8 mouse cellular contexts compared by ENCODE assay signal in genomic region chr10:80901409-80902272, GRCm38 (mm10). TPM values are rescaled to one million over a fixed set of nuclear protein-coding genes. Genes with fewer than 3 reads are reported as not detected.
A peak's percentile ranks its signal among the peaks of the same experiment; 100 is the strongest.
DNase-seq lines count a peak whose midpoint lies in the region; ATAC-seq and TF ChIP-seq lines count a peak whose summit lies in the region.

No protein-coding gene starts in this region.

- H3K4me2 ChIP-seq in lung, embryonic 14.5 days = peak overlapping the region; percentile 45
- H3K4me2 ChIP-seq in forebrain, embryonic 12.5 days = peak overlapping the region; percentile 25
- peak overlapping the region; percentile 31 for H3K4me2 ChIP-seq in kidney, embryonic 14.5 days (replicated peaks; ENCODE audit: low read depth, low read length)
- H3K4me2 ChIP-seq in neural tube, embryonic 12.5 days (replicated peaks) = peak overlapping the region; percentile 42

- H3K4me3 ChIP-seq in lung, embryonic 14.5 days (ENCODE audit: low read depth, low read length) = no peak overlapping the region
- peak overlapping the region; percentile 84 for H3K4me3 ChIP-seq in forebrain, embryonic 12.5 days (replicated peaks)
- H3K4me3 ChIP-seq in kidney, embryonic 14.5 days (ENCODE audit: low read length) = peak overlapping the region; percentile 14; the same call in 1 of the 2 replicates
- H3K4me3 ChIP-seq in neural tube, embryonic 12.5 days = no peak overlapping the region

- H3K36me3 ChIP-seq in lung, embryonic 14.5 days (ENCODE audit: insufficient read depth) = peaks cover 65% of the 10 kb centered on the region
- H3K36me3 ChIP-seq in forebrain, embryonic 12.5 days (replicated peaks) = peaks cover 62% of the 10 kb centered on the region
- peaks cover 59% of the 10 kb centered on the region for H3K36me3 ChIP-seq in kidney, embryonic 14.5 days (ENCODE audit: control insufficient read depth, insufficient read depth, low read length)
- peaks cover 63% of the 10 kb centered on the region for H3K36me3 ChIP-seq in neural tube, embryonic 12.5 days

- no peak for TF ChIP-seq CTCF in lung, embryonic 14.5 days (IDR thresholded peaks at IDR 0.05; ENCODE audit: low read depth)

- 81% methylated on average over 19 of the region's 19 CpGs for WGBS in lung, embryonic 14.5 days
- 90% methylated on average over 19 of the region's 19 CpGs for WGBS in forebrain, embryonic 12.5 days
- 89% methylated on average over 19 of the region's 19 CpGs for WGBS in kidney, embryonic 14.5 days
- WGBS in neural tube, embryonic 12.5 days = 90% methylated on average over 19 of the region's 19 CpGs

- peak overlapping the region; percentile 20; the same call in 1 of the 2 replicates for H3K9ac ChIP-seq in lung, embryonic 14.5 days
- 0 out of 2 replicates have a peak overlapping the region, but pooled peaks have one; percentile 21 for H3K9ac ChIP-seq in forebrain, embryonic 12.5 days
- peak overlapping the region; percentile 34; the same call in 1 of the 2 replicates for H3K9ac ChIP-seq in kidney, embryonic 14.5 days (ENCODE audit: low read depth, low read length)
- 0 out of 2 replicates have a peak overlapping the region, but pooled peaks have one; percentile 29 for H3K9ac ChIP-seq in neural tube, embryonic 12.5 days

- no peaks in the 10 kb centered on the region for H3K27me3 ChIP-seq in lung, embryonic 14.5 days (ENCODE audit: insufficient read depth, low read length)
- no peaks in the 10 kb centered on the region for H3K27me3 ChIP-seq in forebrain, embryonic 12.5 days
- H3K27me3 ChIP-seq in kidney, embryonic 14.5 days (ENCODE audit: control insufficient read depth, insufficient read depth, low read length) = no peaks in the 10 kb centered on the region
- H3K27me3 ChIP-seq in neural tube, embryonic 12.5 days (replicated peaks) = peaks cover 7% of the 10 kb centered on the region; the same call in 1 of the 2 replicates

- ATAC-seq in lung, embryonic 14.5 days (ENCODE audit: insufficient read depth) = no peak
- ATAC-seq in forebrain, embryonic 12.5 days (ENCODE audit: low FRiP score) = no peak
- no peak for ATAC-seq in kidney, embryonic 14.5 days (ENCODE audit: low FRiP score, low TSS enrichment)
- ATAC-seq in neural tube, embryonic 12.5 days (ENCODE audit: low FRiP score, low read depth) = no peak

- peak; percentile 7 for DNase-seq in lung, embryonic 14.5 days
- DNase-seq in lung, adult 18-20 months = no peak
- DNase-seq in layer of hippocampus, adult 8-10 months (ENCODE audit: low spot score in 2 of 2) = no peak
- no peak for DNase-seq in right cerebral cortex, adult 2 months (ENCODE audit: low spot score in 2 of 2)
- no peak for DNase-seq in spleen, adult 12 weeks (ENCODE audit: low spot score)

- peaks cover 8% of the 10 kb centered on the region for H3K4me1 ChIP-seq in lung, embryonic 14.5 days (ENCODE audit: insufficient read depth)
- H3K4me1 ChIP-seq in forebrain, embryonic 12.5 days = peaks cover 27% of the 10 kb centered on the region
- peaks cover 9% of the 10 kb centered on the region for H3K4me1 ChIP-seq in kidney, embryonic 14.5 days (ENCODE audit: control insufficient read depth, insufficient read depth, low read length)
- H3K4me1 ChIP-seq in neural tube, embryonic 12.5 days = peaks cover 19% of the 10 kb centered on the region

- H3K9me3 ChIP-seq in lung, embryonic 14.5 days (ENCODE audit: low read depth, low read length) = no peaks in the 10 kb centered on the region
- H3K9me3 ChIP-seq in forebrain, embryonic 12.5 days = no peaks in the 10 kb centered on the region
- no peaks in the 10 kb centered on the region for H3K9me3 ChIP-seq in kidney, embryonic 14.5 days (ENCODE audit: control insufficient read depth, low read length)
- no peaks in the 10 kb centered on the region for H3K9me3 ChIP-seq in neural tube, embryonic 12.5 days

- peak overlapping the region; percentile 32; the same call in 1 of the 2 replicates for H3K27ac ChIP-seq in lung, embryonic 14.5 days (ENCODE audit: low read depth)
- peak overlapping the region; percentile 67 for H3K27ac ChIP-seq in forebrain, embryonic 12.5 days
- H3K27ac ChIP-seq in kidney, embryonic 14.5 days (ENCODE audit: low read depth, low read length) = peak overlapping the region; percentile 14; the same call in 1 of the 2 replicates
- no peak overlapping the region for H3K27ac ChIP-seq in neural tube, embryonic 12.5 days

RNA-seq across cellular contexts. Expression of gene Timm13, which starts 0.9 kb away (rescaled TPM):
- 315 and 321 TPM in 2 replicates for polyA plus RNA-seq in lung, embryonic 14.5 days (2014; fragmentation: Nextera tagmentation; extraction: Ambion mirVana)
- polyA plus RNA-seq in forebrain, embryonic 12.5 days (2016; fragmentation: Nextera tagmentation; extraction: Ambion mirVana) = 311 and 314 TPM in 2 replicates
- 391 and 501 TPM in 2 replicates for polyA plus RNA-seq in kidney, embryonic 14.5 days (2014; fragmentation: Nextera tagmentation; extraction: Ambion mirVana)
- polyA plus RNA-seq in neural tube, embryonic 12.5 days (2016; fragmentation: Nextera tagmentation; extraction: Ambion mirVana) = 282 and 323 TPM in 2 replicates
- total RNA-seq in layer of hippocampus, adult 8-10 months (2022) = 100 to 1,000 TPM; 112 to 139 (median 124) TPM

RNA-seq across cellular contexts. Expression of gene Lmnb2, which starts 16.4 kb away (rescaled TPM):
- polyA plus RNA-seq in lung, embryonic 14.5 days (2014; fragmentation: Nextera tagmentation; extraction: Ambion mirVana) = 22.9 and 24.4 TPM in 2 replicates
- 67.7 and 73.8 TPM in 2 replicates for polyA plus RNA-seq in forebrain, embryonic 12.5 days (2016; fragmentation: Nextera tagmentation; extraction: Ambion mirVana)
- 16.0 and 17.1 TPM in 2 replicates for polyA plus RNA-seq in kidney, embryonic 14.5 days (2014; fragmentation: Nextera tagmentation; extraction: Ambion mirVana)
- 57.1 and 61.3 TPM in 2 replicates for polyA plus RNA-seq in neural tube, embryonic 12.5 days (2016; fragmentation: Nextera tagmentation; extraction: Ambion mirVana)
- 10 to 100 TPM; 17.2 to 22.9 (median 19.9) TPM for total RNA-seq in layer of hippocampus, adult 8-10 months (2022)

RNA-seq across cellular contexts. Expression of gene Gadd45b, which starts 28.2 kb away (rescaled TPM):
- 18.3 and 24.6 TPM in 2 replicates for polyA plus RNA-seq in lung, embryonic 14.5 days (2014; fragmentation: Nextera tagmentation; extraction: Ambion mirVana)
- 8.2 and 9.8 TPM in 2 replicates for polyA plus RNA-seq in forebrain, embryonic 12.5 days (2016; fragmentation: Nextera tagmentation; extraction: Ambion mirVana)
- polyA plus RNA-seq in kidney, embryonic 14.5 days (2014; fragmentation: Nextera tagmentation; extraction: Ambion mirVana) = 16.1 and 16.3 TPM in 2 replicates
- 7.9 and 8.0 TPM in 2 replicates for polyA plus RNA-seq in neural tube, embryonic 12.5 days (2016; fragmentation: Nextera tagmentation; extraction: Ambion mirVana)
- 10 to 100 TPM; 17.4 to 22.9 (median 20.2) TPM for total RNA-seq in layer of hippocampus, adult 8-10 months (2022)

RNA-seq across cellular contexts. Expression of gene Tmprss9, which starts 30.0 kb away (rescaled TPM):
- polyA plus RNA-seq in lung, embryonic 14.5 days (2014; fragmentation: Nextera tagmentation; extraction: Ambion mirVana) = 0.05 TPM in 1 of 2 replicates, not detected in the other
- polyA plus RNA-seq in forebrain, embryonic 12.5 days (2016; fragmentation: Nextera tagmentation; extraction: Ambion mirVana) = 0.06 and 0.08 TPM in 2 replicates
- polyA plus RNA-seq in kidney, embryonic 14.5 days (2014; fragmentation: Nextera tagmentation; extraction: Ambion mirVana) = 0.08 and 0.10 TPM in 2 replicates
- polyA plus RNA-seq in neural tube, embryonic 12.5 days (2016; fragmentation: Nextera tagmentation; extraction: Ambion mirVana) = 0.06 and 0.10 TPM in 2 replicates
- total RNA-seq in layer of hippocampus, adult 8-10 months (2022) = under 1 TPM; 0.35 to 0.66 (median 0.46) TPM

RNA-seq across cellular contexts. Expression of gene Sppl2b, which starts 46.6 kb away (rescaled TPM):
- polyA plus RNA-seq in lung, embryonic 14.5 days (2014; fragmentation: Nextera tagmentation; extraction: Ambion mirVana) = 32.3 and 38.7 TPM in 2 replicates
- polyA plus RNA-seq in forebrain, embryonic 12.5 days (2016; fragmentation: Nextera tagmentation; extraction: Ambion mirVana) = 43.3 and 44.0 TPM in 2 replicates
- polyA plus RNA-seq in kidney, embryonic 14.5 days (2014; fragmentation: Nextera tagmentation; extraction: Ambion mirVana) = 27.2 and 35.1 TPM in 2 replicates
- polyA plus RNA-seq in neural tube, embryonic 12.5 days (2016; fragmentation: Nextera tagmentation; extraction: Ambion mirVana) = 51.2 and 51.3 TPM in 2 replicates
- total RNA-seq in layer of hippocampus, adult 8-10 months (2022) = 10 to 100 TPM; 53.9 to 68.2 (median 59.3) TPM

Comparison
In these comparisons a context has a peak if more than half of its experiments do, and no peak if none do; other contexts are left out.
1. H3K4me3 ChIP-seq: peak in forebrain, embryonic 12.5 days (single experiment) and kidney, embryonic 14.5 days (single experiment); none in lung, embryonic 14.5 days (single experiment) and neural tube, embryonic 12.5 days (single experiment).
2. Peak in every context shown above with its lines, with median percentiles within 50 percentile points of each other: H3K4me2 ChIP-seq and H3K9ac ChIP-seq.